Comparison of ENCODE assay signal across 41 mouse cellular contexts in genomic region chr10:116926428-116927113, GRCm38 (mm10). TPM values are rescaled to one million over a fixed set of nuclear protein-coding genes. Genes with fewer than 3 reads are reported as not detected.
"Had no signal": no experiment of that assay in that cellular context is flagged by ENCODE, and none has a peak within 500 bp of the region (broad histone marks: within the 10 kb centered on the region; RNA-seq: fewer than 3 reads in every experiment).

No protein-coding gene starts in this region.

- DNase-seq: gastrocnemius, adult 2 months; gastrocnemius, postnatal 25 days; heart, adult 11 months; heart, adult 2 months; heart, postnatal 14 days; heart, postnatal 36 days; kidney, adult 11 months; kidney, adult 2 months; kidney, adult 9 months; kidney, postnatal 14 days; kidney, postnatal 36 days; layer of hippocampus, adult 9-11 months; layer of hippocampus, postnatal 36 days; left cerebral cortex, postnatal 4 days had no signal

- H3K4me2 ChIP-seq: heart, embryonic 11.5 days; heart, embryonic 13.5 days; heart, embryonic 15.5 days; hindbrain, embryonic 12.5 days; hindbrain, embryonic 15.5 days; kidney, embryonic 15.5 days; limb, embryonic 13.5 days; limb, embryonic 15.5 days; liver, embryonic 12.5 days had no signal

- H3K4me3 ChIP-seq: gastrocnemius, adult 2 months; heart, adult 2 months; heart, embryonic 13.5 days; heart, embryonic 15.5 days; hindbrain, embryonic 12.5 days; hindbrain, embryonic 15.5 days; kidney, embryonic 15.5 days; limb, embryonic 13.5 days; limb, embryonic 15.5 days; liver, embryonic 12.5 days had no signal

- H3K9me3 ChIP-seq: heart, embryonic 13.5 days; heart, embryonic 15.5 days; hindbrain, embryonic 12.5 days; hindbrain, embryonic 15.5 days; kidney, embryonic 15.5 days; limb, embryonic 13.5 days; limb, embryonic 15.5 days; liver, embryonic 12.5 days had no signal

- H3K27me3 ChIP-seq: heart, embryonic 13.5 days; heart, embryonic 15.5 days; hindbrain, embryonic 12.5 days; hindbrain, embryonic 15.5 days; kidney, embryonic 15.5 days; limb, embryonic 13.5 days; limb, embryonic 15.5 days; liver, embryonic 12.5 days had no signal

- H3K27ac ChIP-seq: gastrocnemius, adult 2 months; heart, adult 2 months; heart, embryonic 13.5 days; heart, embryonic 15.5 days; hindbrain, embryonic 12.5 days; hindbrain, embryonic 15.5 days; hindbrain, postnatal 0 days; kidney, embryonic 15.5 days; kidney, postnatal 0 days; limb, embryonic 13.5 days; limb, embryonic 15.5 days; liver, embryonic 12.5 days had no signal

- H3K4me1 ChIP-seq: hindbrain, embryonic 12.5 days; hindbrain, embryonic 15.5 days; limb, embryonic 13.5 days; limb, embryonic 15.5 days had no signal

- ATAC-seq: hindbrain, postnatal 0 days; intestine, embryonic 16.5 days; liver, embryonic 12.5 days had no signal

- H3K9ac ChIP-seq: heart, embryonic 13.5 days; heart, embryonic 15.5 days; hindbrain, embryonic 12.5 days; hindbrain, embryonic 15.5 days; kidney, embryonic 15.5 days; limb, embryonic 13.5 days; limb, embryonic 15.5 days; liver, embryonic 12.5 days had no signal

RNA-seq across cellular contexts. Expression of gene Myrfl, which starts 29.9 kb away (rescaled TPM):
- total RNA-seq: hematopoietic stem cell, adult 5-6 weeks; hindbrain, postnatal 0 days; liver, adult 2 months had no signal
- polyA plus RNA-seq: liver, adult 2 months had no signal

RNA-seq across cellular contexts. Expression of gene Gm10271, which starts 45.8 kb away (rescaled TPM):
- total RNA-seq: gastrocnemius, adult 2 months; gastrocnemius, postnatal 25 days; gastrocnemius, postnatal 4 days; heart, adult 2 months; heart, postnatal 14 days; heart, postnatal 36 days; hematopoietic stem cell, adult 5-6 weeks; hindbrain, postnatal 0 days; layer of hippocampus, adult 18-20 months; layer of hippocampus, adult 8-10 months; layer of hippocampus, postnatal 14 days; layer of hippocampus, postnatal 36 days; left cerebral cortex, adult 18-20 months; left cerebral cortex, adult 8-10 months; left cerebral cortex, postnatal 10 days; left cerebral cortex, postnatal 25 days; left cerebral cortex, postnatal 4 days; liver, adult 2 months had no signal
- polyA plus RNA-seq: frontal cortex, adult 2 months; heart, adult 2 months; heart, embryonic 11.5 days; heart, embryonic 13.5 days; heart, embryonic 15.5 days; heart, postnatal 0 days; hindbrain, embryonic 12.5 days; hindbrain, embryonic 15.5 days; hindbrain, postnatal 0 days; intestine, embryonic 14.5 days; intestine, embryonic 16.5 days; kidney, adult 2 months; kidney, embryonic 15.5 days; kidney, postnatal 0 days; large intestine, adult 2 months; limb, embryonic 11.5 days; limb, embryonic 13.5 days; limb, embryonic 15.5 days; liver, adult 2 months; liver, embryonic 12.5 days had no signal

RNA-seq across cellular contexts. Expression of gene Best3, which starts 59.5 kb away (rescaled TPM):
- total RNA-seq: hematopoietic stem cell, adult 5-6 weeks; liver, adult 2 months had no signal
- polyA plus RNA-seq: intestine, embryonic 16.5 days; liver, adult 2 months; liver, embryonic 12.5 days had no signal
